Mouse (Mus musculus): ENCODE data around the gene Kcnip1.

GRCm38 (mm10) chr11:33914216-33914615 lies 78.7 kb downstream of the Kcnip1 start:
- TF ChIP-seq CTCF (IDR thresholded peaks at IDR 0.05; ENCODE audit: low read depth) (no peak), EP300 (IDR thresholded peaks at IDR 0.05; ENCODE audit: low read depth) (no peak)

Data from liver, embryonic 14.5 days (tissue).